Mouse (Mus musculus) embryo, embryonic 10 days (tissue): Measurements from ENCODE around the gene Tmem181a.
"Not testable (repeated sequence)": the region's sequence is repeated elsewhere in the genome, so short reads cannot be mapped to it uniquely, and the experiment has no call there.

Source experiments
- DNase-seq: peaks from one replicate; pipeline ENCODE4 v3.0.0-alpha.2; 2015; ENCODE audit warnings: low spot score

The Tmem181a gene

DNA sequence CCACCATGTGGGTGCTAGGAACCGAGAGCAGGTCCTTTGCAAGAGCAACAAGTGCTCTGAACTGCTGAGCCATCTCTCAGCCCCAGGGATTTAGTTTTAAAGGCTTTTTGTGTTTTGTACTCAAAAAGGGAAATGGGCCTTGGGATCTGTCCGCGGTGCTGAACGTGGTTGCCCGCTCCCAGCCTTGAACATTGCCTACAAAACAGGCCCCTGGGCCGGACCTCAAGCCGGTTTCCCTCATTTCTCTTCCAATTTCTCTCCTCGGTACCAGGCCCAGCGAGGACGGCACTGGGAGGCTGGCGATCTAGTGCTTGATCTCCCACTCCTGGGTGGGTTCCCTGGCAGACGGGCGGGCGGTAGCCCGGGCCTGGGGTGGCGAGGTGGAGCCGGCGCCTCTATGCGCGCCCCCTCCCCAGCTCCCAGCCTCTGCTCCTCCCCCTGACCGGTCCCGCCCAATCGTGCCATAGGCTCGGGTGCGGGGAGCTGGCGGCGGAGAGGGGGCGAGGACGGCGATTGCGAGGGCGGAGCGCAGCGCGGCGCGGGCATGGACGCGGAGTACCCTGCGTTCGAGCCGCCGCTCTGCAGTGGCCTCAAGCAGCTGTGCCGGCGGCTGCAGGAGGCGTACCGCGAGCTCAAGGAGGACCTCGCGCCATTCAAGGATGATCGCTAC is at the start of gene Tmem181a:
Gene Tmem181a, plus strand, starts transcription at position 461 of the 670 bp plus-strand sequence.
- DNase-seq, result not testable (repeated sequence)

DNA sequence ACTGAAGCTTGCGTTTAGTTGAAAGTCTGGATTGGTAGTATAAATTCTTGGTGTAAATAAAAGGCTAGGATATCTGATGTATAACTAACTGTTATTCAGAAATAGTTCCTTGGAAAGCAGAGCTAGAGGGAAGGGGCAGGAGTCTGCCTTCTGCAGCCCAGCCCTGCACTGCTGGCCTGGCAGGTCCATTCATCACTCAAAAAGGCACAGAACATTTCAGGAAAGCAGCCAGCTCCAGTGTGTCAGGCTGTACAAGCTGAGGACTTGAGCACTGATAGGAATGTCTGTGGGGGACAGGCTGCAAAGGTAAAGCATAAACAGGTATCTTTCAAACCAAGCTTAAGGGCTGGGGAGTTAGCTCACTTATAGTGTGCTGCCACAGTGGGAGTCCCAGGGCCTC is 44.9 kb upstream of the Tmem181a start:
- DNase-seq, result no peak

DNA sequence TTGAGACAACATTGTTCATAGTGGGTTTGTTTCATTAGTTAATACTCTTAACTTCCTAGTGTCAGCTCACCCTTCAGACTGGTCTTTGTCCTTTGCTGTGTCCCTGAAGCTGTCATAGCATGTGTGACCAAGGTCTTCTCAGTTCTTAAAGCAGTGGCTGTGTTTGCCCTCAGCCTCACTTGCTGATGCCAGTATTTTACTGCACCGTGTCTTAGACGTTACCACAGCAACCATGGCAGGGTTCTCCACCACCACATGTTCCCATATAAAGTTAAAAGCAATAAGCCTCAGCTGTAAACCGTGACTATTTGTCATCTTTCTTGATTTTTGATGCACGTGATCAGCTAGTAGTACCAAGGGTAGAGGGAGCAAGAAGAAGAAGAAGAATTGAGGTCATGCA is 41.0 kb upstream of the Tmem181a start:
- DNase-seq, result no peak

DNA sequence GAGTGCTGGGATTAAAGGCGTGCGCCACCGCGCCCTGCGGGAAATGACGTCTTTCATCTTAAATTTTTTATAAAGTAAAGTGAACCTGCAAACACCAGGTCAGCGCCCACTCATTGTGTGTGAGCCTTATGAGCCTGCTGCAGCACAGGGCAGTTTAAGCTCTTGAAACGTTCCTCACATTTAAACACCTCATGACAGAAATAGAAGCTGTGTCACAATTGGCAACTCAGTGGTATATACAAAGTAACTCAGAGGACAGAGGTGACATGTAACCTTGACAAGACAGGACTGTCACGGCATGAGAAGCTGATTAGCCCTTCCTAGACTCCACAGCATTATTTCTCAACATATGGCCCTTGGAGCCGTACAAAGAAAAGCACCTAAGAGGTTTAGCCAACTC is 40.1 kb upstream of the Tmem181a start:
- DNase-seq, result no peak

DNA sequence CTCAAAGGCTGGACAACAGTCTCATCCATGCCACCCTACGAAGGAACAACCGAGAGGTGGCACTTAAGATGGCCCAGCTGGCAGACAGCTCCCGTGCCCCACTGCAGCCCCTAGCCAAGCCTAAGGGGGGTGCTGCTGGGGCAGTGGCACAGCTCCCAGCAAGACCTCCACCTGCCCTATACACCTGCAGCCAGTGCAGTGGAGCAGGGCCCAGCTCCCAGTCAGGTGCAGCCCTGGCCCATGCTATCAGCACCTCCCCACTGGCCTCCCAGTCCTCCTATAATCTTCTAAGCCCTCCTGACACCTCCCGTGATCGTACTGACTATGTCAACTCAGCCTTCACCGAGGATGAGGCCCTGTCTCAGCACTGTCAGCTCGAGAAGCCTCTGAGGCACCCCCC is 24.0 kb upstream of the Tmem181a start:
- not testable (repeated sequence) for DNase-seq

DNA sequence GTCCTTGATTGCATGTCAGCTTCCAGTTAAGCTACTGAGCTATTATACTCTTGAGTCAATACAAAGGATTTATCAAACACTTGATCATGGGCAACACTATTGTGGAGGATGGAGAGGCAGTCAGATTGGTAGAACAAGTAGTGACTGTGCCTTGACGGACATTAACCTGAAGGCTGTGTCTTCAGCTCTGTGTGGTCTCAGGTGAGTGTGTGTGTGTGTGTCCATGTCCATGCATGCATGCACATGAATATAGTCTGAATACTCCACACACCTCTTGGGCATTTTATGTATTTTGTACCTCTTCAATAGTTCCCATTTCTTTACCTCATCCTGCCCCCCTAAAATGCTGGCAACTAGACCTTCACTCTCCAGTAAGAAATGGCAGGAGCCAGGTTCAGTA is 5.4 kb upstream of the Tmem181a start:
- not testable (repeated sequence) for DNase-seq

DNA sequence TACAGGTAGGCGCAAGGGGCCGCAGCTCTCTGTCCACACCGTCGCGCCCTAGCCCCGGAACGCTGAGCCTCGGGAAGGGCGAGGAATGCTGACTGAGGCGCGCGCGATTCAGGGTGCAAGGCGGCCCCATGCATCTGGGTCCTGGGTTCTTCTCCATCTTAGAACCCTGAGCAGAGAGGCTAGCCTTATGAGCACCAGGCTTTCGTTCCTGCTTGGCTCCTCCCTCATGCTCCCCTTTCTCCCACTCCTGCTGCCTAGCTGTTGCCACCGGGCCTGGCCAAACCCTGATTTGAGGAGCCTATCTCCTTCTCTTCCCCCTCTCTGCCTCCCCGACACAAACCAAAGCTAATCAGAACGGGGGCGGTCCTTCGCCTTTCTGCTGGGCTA is 403 bp downstream of the Tmem181a start:
- DNase-seq, result not testable (repeated sequence)

DNA sequence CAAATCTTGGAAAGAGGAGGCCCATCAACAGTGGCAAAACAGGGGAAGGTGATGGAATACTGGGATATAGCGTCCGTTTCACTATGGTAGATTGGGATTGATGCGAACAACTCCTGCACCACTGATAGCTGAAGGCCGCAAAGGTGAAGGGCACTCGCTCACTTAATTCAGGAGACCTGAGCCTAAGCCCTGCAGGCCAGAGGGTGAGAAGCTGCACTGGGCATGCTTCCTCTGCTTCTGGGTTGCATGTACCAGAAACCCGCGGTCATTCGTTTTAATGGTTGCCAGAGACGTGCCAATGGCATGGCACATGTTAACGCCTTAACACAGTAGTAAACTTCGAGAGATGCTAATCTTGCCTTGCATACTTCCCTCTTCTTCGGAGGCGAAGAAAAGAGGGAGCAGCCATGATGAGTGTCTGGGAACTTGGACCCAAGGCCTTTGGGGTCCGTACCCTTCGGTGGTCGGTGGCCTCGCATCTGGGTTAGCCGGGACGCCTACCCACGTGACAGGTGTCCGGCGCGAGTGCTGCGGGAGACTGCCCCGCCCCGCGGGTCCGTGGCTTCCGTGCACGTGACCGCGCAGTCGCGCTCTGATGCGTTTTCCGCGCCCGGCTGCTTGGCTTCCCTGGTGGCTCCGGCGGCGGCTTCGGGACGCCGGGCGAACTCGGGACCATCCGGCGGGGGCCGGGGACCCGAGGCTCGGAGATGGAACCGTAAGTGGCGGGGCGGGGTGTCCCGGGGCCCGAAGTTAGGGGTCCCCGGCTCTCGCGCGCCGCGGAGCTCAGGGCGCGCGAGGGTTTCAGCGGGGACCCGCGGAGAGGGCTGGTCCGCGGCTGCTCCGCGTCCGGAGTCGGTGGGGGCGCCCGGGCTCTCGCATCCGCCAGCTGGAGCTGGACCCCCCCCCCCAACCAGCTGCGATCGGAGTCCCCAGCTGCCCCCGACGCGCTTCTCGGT is 13.5 kb downstream of the Tmem181a start:
- DNase-seq, result peak; percentile 25

DNA sequence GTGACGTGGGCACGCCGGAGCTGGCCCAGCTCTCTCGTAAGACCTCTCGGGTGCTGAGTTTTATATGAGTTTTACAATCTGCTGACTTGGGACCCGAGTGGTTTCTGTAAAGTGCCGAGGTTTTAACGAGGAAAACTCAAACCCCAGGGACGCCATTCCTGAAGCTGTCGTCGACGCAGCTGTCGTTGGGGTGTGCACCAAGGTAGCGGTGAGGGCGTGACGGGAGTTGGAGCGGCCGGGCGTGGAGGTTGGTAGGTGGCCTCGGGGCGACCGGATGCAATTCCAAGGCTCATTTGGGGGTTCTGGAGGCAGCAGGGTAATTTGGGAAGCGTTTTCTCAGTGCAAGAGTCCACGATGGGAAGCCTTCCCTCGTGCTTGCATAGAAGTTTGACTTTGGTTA is 14.2 kb downstream of the Tmem181a start:
- DNase-seq, result peak; percentile 38

DNA sequence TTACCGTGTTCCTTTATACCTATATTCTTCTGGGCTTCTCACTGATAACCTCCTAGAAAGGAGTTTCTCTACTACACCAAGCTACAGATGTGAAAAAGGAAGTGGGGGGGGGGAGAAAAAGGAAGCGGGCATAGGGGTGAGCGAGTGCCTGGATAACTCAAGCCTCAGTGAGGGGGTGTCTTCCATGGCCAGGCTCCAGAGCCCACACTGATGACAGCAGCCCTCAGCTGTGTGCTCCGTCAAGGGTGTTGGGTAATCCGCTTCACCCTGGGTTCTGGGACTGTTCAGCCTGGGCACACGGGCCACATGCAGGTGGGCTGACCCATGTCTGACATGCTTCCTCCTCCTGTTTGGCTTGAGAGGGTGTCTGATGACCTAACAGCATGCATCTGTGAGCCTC is 15.3 kb downstream of the Tmem181a start:
- not testable (repeated sequence) for DNase-seq

DNA sequence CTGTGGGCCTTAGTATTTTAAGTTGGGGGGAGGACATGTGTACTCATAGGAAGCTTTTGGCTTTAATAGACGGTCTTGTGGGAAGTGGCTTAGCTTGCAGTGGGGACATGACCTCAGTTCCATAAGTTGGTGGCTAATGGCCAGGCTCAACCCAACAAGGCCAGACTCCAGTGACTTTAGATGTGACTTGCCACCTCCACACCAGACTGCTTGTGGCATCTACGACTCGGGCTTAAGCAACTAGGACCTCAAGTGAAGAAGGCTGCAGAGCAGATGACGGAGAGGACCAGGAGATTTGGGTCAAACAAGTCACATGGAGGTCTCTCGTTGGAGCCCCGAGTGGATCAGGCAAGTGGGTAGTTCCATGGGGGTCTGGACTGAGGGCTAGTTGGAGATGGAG is 18.0 kb downstream of the Tmem181a start:
- not testable (repeated sequence) for DNase-seq

DNA sequence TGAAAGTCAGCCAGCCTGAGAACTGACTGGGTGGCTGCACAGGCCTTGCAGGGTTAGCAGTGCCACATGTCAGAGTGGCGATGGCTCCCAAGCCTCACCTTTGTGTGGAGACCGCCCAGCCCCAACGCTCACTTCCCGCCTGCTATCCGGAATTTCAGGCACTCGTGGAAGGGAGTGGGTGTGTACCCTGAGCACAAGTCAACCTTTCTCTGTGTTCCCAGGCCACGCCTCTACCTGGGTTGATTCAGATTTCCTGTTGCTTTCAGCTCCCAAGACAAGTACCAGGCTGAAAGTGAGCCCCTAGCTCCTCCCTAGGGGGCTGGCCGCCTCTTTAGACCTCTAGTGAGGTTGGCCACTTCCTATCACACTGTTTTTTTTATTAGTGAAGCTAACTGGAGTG is 22.5 kb downstream of the Tmem181a start:
- DNase-seq, result not testable (repeated sequence)

DNA sequence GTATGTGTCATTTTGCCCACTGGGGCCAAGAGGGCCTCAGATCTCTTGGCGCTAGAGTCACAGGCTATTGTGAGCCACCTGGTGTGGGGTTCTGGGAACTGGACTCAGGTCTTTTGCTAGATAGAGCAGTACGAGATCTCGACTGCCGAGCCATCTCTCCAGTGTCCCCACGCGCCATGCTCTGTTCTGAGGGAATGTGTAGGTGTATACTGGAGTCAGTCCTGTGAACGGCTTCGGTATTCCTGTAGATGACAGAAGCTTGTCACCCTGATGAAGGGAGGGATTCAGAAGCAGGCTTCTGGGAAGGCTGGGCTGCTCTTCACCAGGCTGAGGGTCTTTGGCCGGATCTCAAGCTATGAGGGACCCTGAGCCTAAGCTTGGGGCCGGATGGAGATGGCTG is 23.1 kb downstream of the Tmem181a start:
- DNase-seq, result not testable (repeated sequence)

DNA sequence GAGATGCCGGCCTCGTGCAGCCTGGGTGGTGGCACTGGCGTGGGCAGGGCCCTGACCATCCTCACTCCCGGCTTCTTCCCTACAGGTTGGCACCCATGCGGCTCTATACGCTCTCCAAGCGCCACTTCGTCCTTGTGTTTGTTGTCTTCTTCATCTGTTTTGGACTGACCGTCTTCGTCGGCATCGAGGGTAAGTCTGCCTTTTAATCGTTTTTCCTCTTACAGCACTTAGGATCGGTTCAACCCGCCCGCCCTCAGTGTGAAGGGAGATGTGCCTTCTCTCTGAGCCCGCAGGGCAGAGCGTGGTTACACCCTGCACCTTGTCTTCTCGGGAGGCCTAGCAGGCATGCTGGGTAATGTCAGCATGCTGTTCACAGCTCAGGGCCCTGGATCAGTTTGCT is 23.9 kb downstream of the Tmem181a start:
- DNase-seq, result not testable (repeated sequence)

DNA sequence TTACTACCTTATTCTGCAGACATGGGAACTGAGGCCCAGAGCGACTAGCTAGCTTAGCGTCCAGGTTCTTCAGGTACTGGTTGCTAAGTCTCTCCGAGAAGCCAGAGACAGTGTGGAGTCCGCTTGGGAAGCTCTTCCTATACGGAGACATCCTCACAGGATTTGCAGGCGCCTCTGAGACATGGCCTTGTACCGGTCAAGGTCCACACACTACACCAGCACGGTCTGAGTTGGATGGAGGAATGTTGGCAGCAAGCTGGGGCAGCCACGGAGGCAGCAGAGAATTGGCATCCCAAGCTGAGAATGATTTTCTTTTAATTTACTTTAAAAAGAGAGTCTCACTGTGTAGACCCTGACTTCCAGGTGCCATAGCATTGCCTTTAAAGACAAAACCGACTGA is 26.5 kb downstream of the Tmem181a start:
- DNase-seq, result not testable (repeated sequence)

DNA sequence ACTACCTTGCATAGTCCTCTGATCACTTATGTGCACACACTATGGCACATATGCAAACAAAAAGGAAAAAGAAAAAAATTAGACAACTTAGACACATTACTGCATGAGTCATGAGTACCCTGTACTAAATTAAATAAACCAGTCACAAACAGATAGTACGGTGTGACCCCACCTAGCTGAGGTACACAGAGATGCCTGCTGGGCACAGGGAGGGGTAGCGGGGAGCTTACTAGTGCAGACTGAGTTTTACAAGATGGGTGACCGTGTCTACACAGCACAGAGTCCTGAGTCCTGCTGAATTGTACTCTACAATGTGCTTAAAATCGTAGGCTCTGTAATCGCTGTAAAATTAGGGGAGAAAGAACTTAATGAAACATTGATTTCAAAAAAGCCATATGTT is 29.5 kb downstream of the Tmem181a start:
- not testable (repeated sequence) for DNase-seq

DNA sequence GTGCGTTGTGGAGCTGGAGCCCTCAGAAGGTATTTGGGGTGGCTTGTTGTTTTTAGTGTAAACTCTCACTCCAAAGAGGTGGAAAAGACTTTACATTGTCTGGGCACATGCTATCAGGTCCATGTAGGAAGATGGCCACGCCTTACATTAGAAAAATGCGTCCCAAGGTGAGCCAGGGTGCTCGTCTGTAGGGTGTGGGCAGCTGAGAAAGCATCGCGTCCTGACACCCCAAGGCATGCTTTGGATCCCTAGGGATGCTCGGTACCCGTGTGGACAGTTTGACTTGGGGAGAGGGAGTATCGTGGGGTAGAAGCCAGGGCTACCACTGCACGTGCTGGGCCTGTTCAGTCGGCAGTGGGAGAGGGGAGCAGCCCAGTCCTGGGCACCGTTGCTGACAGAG is 32.4 kb downstream of the Tmem181a start:
- not testable (repeated sequence) for DNase-seq

DNA sequence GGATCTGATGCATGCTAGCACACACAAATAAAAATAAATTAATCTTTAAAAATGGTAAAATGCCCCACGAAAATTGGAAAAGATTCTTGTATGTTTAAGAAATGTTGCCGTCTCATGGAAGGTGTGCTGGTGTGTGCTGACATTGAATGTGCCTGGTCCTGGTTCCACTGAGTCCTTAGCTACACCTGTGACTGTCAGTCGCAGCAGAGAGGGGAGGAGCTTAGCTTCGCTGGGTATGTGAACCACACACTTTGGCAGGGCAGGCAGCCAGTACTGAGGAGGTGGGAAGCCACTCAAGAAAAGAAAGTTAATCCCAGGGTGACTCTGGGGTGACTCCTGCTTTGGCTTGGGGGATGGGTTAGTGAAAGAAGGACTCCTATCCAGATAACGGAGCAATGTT is 37.2 kb downstream of the Tmem181a start:
- DNase-seq, result not testable (repeated sequence)

DNA sequence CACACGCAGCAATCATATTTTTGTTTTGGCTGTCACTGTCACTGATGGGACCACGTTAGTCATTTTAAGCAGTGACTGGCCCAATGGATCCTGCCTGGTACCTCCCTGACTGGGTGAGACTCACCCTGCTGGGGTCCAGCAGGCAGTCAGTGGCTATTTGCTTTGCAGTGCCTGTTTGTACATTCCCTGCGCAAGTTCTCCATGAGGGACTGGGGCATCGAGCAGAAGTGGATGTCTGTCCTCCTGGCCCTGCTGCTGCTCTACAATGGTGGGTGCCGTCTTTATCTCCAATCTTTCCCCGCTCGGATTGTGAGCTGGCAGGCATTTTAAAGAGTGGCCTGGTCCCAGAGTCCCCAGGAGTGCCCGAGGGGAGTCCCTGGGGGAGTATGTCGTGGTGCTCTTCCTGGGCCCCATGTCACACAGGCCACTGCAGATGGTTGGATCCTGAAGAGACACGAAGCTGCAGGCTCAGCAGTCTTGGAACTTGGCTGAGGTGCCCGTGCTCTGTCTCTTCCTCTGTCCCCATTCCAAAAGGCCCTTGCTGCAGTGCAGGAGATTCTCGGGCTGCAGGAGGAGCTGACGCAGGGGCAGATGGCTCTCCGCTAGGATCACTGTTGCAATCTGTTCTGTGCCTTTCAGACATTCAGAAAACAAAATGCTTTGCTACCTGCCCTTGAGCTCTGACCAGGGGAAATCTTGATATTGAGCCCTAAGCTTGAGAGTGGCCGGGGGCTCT is 40.6 kb downstream of the Tmem181a start:
- DNase-seq, result not testable (repeated sequence)

DNA sequence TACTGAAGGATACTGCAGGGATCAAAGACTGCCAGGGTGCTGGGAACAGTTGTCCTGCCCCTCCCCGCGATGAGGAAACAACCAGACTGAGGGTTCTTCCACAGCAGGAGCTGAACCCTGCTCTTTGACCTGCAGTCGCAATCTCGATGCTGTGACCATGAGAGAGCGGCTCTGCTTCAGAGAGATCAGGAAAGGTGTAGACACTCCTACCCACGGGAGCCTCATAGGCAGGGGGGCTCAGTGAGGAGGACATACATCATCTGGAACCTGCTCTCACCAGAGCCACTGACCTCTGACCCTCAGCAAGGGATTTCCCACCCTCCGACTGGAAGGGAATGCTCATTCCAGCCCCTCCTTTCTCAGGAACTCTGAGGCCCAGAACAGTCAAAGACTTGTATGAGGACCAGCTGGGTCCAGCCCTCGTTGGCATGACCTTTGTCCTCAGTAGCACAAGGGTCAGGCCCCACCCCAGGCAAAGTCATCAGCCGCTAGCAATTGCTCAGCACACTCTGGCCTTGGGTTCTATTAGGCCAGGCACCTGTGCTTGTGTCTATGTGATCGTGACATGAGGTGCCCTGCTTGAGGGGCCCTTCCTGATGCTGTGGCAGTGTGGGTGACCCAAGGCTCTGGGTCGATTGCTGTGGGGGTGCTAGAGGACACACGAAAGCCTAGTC is 43.7 kb downstream of the Tmem181a start:
- DNase-seq, result not testable (repeated sequence)

DNA sequence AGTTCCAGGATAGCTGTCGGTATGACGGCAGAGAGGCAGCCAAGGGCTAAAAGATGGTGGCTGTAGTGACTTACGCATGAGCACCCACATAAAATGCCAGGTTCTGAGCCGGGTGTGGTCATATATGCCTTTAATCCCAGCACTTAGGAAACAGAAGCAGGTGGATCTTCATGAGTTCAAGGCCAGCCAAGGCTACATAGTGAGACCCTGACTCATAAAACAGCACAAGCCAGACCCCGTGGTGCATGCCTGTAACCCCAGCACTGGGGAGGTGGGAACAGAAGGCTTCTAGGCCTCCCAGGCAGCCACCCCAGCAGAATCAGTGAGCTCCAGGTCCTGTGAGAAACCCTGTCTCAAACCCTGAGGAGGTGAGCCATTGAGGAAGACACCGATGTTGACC is 48.2 kb downstream of the Tmem181a start:
- DNase-seq, result not testable (repeated sequence)
